Mouse (Mus musculus) layer of hippocampus, adult 8-10 months (tissue): ENCODE results near the gene Pigu. TPM values are rescaled to one million over a fixed set of nuclear protein-coding genes. Genes with fewer than 3 reads are reported as not detected.

Experiments used
- DNase-seq, 2 experiments: peaks; one replicate each; pipeline ENCODE4 v3.0.0; 2022; ENCODE audit warnings: low spot score in 2 of 2
- total RNA-seq, 4 experiments: library from RNA; stranded (reverse); gene quantifications; 2 replicates each; pipeline ENCODE4 v1.2.4; 2022

The Pigu gene
- total RNA-seq, result 10 to 100 TPM; 27.7 to 32.6 (median 30.2) TPM

DNA sequence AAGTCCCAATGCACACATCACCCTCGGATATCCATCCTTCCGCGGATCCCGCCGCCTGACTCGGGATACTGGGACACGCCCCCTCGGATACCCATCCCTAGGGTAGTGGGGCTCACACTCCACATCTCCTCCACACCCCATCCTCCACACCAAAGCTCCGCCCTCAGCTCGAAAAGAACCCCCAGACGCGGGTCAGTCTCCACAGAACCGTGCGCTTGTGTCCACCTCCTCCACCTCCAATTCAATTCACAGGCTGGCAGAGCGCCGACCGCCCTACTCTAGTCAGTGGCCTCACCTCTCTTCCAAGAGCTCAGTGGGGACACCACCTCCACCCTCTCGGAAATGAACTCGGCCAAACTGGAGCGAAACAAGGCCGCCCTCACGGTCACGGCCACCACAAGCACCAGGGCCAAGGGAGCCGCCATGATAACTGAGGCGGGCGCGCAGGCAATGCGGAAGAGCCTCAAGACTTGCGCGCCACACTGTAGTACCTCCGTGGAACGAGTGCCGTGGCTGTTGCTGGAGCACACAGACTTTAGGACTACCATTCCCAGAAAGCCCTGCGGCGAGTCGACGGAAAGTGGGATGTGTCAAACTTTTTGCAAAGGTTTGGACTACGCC, at the start of gene Pigu:
Gene Pigu (minus strand): TSS at position 460 of the 621 bp plus-strand sequence.
- peak; percentile 93 to 97 for DNase-seq

DNA sequence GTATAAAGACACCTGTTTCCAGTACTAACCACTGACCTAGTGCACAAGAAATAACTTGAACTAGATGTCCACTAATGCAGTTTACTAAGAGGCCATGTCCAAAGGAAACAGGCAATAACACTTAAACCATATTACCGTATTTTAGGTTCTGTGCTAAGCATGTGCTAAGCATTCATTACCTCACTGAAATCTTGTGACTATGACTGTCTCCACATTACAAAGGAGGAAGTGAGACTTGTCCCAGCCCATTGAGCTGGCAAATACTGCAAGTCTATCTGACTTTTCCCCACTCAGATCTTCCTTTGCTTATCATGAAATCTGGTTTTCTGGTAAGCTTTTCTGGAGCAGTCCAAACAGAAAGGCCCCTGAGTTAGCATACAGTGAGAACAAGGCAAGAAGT, 47.4 kb upstream of the Pigu start:
- DNase-seq, result no peak

GRCm38 (mm10) chr2:155401926-155402325, 44.7 kb upstream of the Pigu start:
- no peak for DNase-seq

DNA sequence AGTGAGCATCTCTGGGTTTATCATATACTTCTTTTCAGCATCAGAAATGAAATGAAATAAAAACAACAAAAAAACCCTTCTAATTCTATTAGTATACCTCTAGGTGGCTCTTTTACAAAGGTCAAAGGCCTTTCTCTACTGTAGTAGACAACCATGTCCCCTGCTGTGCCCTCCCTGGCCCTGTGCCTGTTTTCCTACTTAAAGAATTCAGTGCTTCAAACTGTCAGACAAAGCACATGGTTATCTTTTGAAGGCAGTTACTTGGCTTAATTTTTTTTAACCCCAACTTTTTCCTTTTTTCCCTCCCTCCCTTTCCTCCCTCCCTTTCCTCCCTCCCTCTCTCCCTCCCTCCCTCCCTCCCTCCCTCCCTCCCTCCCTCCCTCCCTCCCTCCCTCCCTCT, 43.0 kb upstream of the Pigu start:
- DNase-seq, result no peak

DNA sequence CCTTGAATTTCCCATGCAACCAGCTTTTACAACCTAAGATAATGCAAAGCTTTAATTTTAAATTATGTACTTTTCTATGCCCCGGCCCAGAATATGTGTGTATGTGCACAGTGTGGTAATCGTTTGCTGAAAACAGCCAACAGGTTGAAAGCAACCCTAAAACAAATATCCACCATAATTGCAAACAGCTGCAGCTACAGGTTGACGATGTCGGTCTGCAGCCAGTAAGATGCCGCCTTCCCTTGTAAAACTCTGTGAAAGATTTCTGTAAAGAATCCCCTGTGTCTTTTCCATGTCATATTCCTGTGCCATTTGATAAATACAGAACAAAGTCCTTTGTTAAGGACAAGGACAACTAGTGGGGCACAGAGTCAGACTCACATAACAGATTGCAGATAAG, 37.4 kb upstream of the Pigu start:
- DNase-seq, result no peak

GRCm38 (mm10) chr2:155388573-155388972, 31.3 kb upstream of the Pigu start:
- DNase-seq, result no peak

DNA sequence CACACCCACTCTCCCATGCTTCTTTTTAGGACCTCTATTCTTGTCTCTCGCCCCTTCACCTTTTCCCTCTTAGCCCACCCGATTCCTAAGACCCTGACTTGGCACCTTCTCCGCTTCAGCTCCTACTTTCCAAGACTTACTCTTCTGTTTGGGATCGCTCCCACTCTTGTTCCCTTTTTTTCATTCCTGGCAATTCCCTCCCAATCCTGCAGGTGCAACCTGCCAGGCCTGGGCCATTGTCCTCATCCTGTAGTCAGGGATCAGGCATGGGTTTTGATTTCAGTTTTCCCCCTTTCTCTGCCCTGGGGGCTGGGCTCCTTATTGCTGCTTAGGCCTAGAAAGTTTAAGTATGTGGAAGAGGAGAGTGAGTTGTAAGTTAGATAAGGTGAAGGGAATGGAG, 29.8 kb upstream of the Pigu start:
- DNase-seq, result no peak

DNA sequence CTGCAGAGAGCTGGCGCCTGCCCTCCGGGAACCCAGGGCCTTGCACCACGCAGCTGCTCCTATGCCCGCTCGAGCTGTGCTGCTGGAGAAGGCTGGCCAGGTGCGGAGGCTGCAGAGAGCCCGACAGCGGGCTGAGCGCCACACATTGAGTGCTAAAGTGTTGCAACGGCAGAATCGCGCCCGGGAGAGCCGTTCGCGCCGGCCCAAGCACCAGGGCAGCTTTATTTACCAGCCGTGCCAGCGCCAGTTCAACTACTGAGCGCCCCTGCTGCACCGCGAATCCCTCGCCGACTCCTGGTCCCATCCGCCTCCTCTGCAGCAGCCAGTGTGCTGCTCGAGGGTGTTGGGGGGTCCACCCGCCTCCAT, 29.3 kb upstream of the Pigu start:
- DNase-seq, result no peak

DNA sequence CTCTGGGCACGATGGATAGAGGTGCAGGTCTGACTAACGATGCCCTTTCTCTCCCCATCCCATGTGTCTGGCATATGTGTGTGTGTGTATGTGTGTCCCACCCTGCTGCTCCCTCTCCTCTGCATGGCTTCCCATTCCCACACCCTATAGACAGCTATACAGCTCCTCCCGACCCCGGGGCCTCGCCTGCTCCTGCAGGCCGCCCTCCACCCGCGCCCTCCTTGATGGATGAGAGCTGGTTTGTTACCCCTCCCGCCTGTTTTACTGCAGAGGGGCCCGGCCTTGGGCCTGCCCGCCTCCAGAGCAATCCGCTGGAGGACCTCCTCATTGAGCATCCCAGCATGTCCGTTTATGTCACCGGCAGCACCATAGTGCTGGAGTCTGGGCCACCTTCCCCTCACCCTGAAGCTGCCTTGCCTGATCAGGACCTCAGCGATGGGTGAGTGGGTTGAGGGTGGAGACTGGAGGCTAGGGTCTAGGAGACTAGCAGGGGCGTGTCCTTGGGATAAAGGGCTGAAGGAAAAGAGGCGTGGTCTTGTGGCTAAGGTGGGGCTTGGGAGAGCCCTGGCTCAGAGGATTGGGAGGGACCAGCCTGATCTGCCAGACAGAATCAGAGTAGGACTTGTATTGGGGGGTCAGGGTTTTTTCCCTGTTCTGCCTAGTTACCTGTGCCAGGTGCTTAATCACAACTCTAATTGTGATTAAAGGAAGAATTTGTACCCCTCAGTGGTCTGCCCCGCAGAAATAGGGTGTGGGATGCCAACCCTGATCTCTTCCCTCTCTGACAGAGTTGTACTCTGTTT, 28.7 kb upstream of the Pigu start:
- DNase-seq, result no peak

DNA sequence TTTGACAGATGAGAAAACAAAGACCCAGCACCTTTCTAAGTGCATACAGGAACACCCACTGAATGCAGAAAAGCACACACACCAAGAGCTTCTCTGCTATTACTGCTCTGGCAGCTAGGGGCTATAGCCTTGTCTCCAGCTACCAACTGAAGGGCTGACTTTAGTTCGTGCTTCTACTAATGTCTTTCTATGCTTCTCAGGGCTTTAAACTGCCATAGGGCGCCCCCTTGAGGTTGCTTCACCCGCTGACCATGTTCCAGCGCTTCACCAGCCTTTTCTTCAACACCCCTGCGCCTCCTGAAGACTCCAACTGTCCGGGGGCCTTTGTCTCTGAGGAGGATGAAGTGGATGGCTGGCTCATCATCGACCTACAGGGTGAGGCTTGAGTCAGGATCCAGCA, 27.9 kb upstream of the Pigu start:
- peak; percentile 77 to 88 for DNase-seq

GRCm38 (mm10) chr2:155382791-155383438, 25.7 kb upstream of the Pigu start:
- no peak for DNase-seq

GRCm38 (mm10) chr2:155382332-155382700, 25.1 kb upstream of the Pigu start:
- no peak for DNase-seq

DNA sequence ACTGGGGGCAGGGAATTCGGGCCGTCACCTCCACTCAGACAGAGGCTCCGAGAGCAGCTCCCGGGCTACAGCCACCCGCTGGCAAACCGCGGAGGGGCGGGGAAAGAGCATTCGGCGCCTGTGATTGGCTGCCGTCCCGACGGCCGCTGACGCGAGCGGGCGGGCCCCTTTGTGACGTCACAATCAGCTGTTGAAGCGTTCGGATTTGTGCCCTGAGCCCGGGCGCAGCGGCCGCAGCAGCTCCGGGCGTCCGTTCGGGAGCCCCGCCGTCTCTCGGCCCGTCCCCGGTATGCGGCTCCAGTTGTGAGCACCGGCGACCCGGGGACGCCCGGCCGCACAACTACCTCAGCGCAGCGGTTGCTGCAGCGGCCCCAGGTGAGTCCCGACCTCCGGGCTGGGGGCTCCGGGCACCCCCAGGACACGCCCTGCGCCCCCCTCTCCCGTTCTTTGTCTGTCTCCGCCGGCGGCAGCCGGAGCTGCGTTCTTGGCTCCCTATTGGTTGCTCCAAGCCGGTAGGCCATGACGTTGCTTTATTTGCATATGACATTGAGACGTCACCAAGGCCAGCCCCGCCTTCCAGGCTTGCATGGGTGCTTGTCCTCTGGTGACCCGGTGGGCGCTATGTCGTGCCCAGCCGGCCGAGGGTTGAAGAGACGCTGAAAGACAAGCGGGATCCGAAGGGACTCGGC, 24.6 kb upstream of the Pigu start:
- DNase-seq, result peak; percentile 95 to 97

DNA sequence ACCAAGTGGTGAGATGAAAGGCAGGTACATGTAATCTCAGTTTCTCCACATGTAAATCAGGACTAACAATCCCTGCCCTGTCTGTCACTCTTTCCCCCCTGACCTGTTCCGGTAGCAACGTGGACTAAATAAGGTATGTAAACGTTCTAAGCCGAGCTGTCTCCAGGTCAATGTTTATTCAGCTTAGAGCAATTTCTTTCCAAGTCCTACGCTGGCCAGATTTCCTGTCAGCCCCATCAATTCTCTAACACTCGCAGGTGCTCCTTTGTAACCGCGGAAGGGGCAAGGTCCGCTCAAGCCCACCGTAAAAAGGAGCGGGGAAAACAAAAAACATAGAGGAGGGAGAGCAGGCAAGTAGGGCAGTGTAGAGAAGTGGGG, 23.8 kb upstream of the Pigu start:
- no peak for DNase-seq

- DNase-seq, result no peak
Measured at GRCm38 (mm10) chr2:155380261-155381059, 23.2 kb upstream of the Pigu start, which contains the start of gene Trp53inp2. Gene Trp53inp2 (plus strand): TSS chr2:155381059.

- DNase-seq, result no peak
Measured at GRCm38 (mm10) chr2:155376191-155376590, 19.0 kb upstream of the Pigu start.

GRCm38 (mm10) chr2:155374521-155374920, 17.3 kb upstream of the Pigu start:
- no peak for DNase-seq

GRCm38 (mm10) chr2:155373886-155374285, 16.7 kb upstream of the Pigu start:
- DNase-seq, result no peak

- DNase-seq, result no peak
Measured at GRCm38 (mm10) chr2:155373302-155373701, 16.1 kb upstream of the Pigu start.

GRCm38 (mm10) chr2:155372451-155372850, 15.2 kb upstream of the Pigu start:
- DNase-seq, result no peak

- no peak for DNase-seq
Measured at GRCm38 (mm10) chr2:155369333-155369883, 12.2 kb upstream of the Pigu start.
